Mouse (Mus musculus): ENCODE results near the gene Numb. TPM values are rescaled to one million over a fixed set of nuclear protein-coding genes. Genes with fewer than 3 reads are reported as not detected.

The Numb gene
- total and polyA plus RNA-seq, 3 experiments, result 8.4 to 14.6 TPM; not detected in 1

- H3K27ac ChIP-seq (ENCODE audit: control insufficient read depth, low read depth, low read length), result peak within 1 kb of the TSS; percentile 82
- peaks cover 0 to 32% of the 10 kb centered on the region in 2 experiments; a peak in 2 of 4 replicates for H3K36me3 ChIP-seq (ENCODE audit: control insufficient read depth in 1 of 2, insufficient read depth in 2 of 2, low read length in 2 of 2)
- H3K9me3 ChIP-seq (replicated peaks; ENCODE audit: insufficient read depth, low read length), result no peaks in the 10 kb centered on the region
- peaks cover 2 to 26% of the 10 kb centered on the region in 2 experiments; a peak in 3 of 4 replicates for H3K4me1 ChIP-seq (ENCODE audit: control insufficient read depth in 1 of 2, insufficient read depth in 2 of 2, low read length in 2 of 2)
- H3K27me3 ChIP-seq (ENCODE audit: control insufficient read depth in 1 of 2, insufficient read depth in 2 of 2, low read length in 2 of 2), result no peaks in the 10 kb centered on the region
- peak within 1 kb of the TSS; percentile 70 to 74 for H3K4me3 ChIP-seq (ENCODE audit: control insufficient read depth in 1 of 2, insufficient read depth in 1 of 2, low read depth in 2 of 2, low read length in 2 of 2)
- peak; percentile 90 for DNase-seq (ENCODE audit: low read depth, low spot score)
- H3K79me2 ChIP-seq (ENCODE audit: control insufficient read depth, insufficient read depth, low read length, poor library complexity), result peaks cover 43% of the 10 kb centered on the region
- H3K9ac ChIP-seq (ENCODE audit: control insufficient read depth, low read depth, low read length, poor library complexity, severe bottlenecking), result peak within 1 kb of the TSS; percentile 86
- peak; percentile 86 to 96 for TF ChIP-seq POLR2A (IDR thresholded peaks at IDR 0.05; ENCODE audit: control insufficient read depth in 1 of 2, insufficient read depth in 1 of 2, low read depth in 1 of 2, low read length in 2 of 2, poor library complexity in 1 of 2)
- no peak for TF ChIP-seq UBTF (IDR thresholded peaks at IDR 0.05; ENCODE audit: borderline replicate concordance, insufficient read depth, low read depth, low read length)
- no peak for TF ChIP-seq TAL1 (IDR thresholded peaks at IDR 0.05; ENCODE audit: low read length)
- no peak; the same call in 1 of the 2 replicates for TF ChIP-seq GATA1 (IDR thresholded peaks at IDR 0.05; ENCODE audit: low read depth, low read length)
- TF ChIP-seq ZNF384 (IDR thresholded peaks at IDR 0.05; ENCODE audit: low read depth, low read length), result no peak
- no peak for TF ChIP-seq MYB (IDR thresholded peaks at IDR 0.05; ENCODE audit: low read depth, low read length)
- no peak for TF ChIP-seq POLR2AphosphoS5 (IDR thresholded peaks at IDR 0.05; ENCODE audit: borderline replicate concordance, low read depth, low read length)
- no peak for TF ChIP-seq SMC3 (IDR thresholded peaks at IDR 0.05; ENCODE audit: low read depth, low read length)
- TF ChIP-seq ELF1 (IDR thresholded peaks at IDR 0.05; ENCODE audit: low read depth, low read length), result peak; percentile 83
- no peak for TF ChIP-seq CTCF (IDR thresholded peaks at IDR 0.05 in 2 of 3, conservative IDR thresholded peaks at IDR 0.05 in 1 of 3; ENCODE audit: control insufficient read depth in 1 of 3, insufficient read depth in 1 of 3, low read depth in 2 of 3, low read length in 3 of 3, poor library complexity in 1 of 3, severe bottlenecking in 1 of 3)
- TF ChIP-seq KAT2A (conservative IDR thresholded peaks at IDR 0.05; ENCODE audit: low read depth, low read length), result peak; percentile 52; the same call in 1 of the 2 replicates
- no peak for TF ChIP-seq JUND (IDR thresholded peaks at IDR 0.05; ENCODE audit: low read depth, low read length)
- no peak for TF ChIP-seq CHD1 (IDR thresholded peaks at IDR 0.05; ENCODE audit: low read depth, low read length)
- TF ChIP-seq RCOR1 (IDR thresholded peaks at IDR 0.05; ENCODE audit: low read depth, low read length), result no peak; the same call in none of the 2 replicates
- TF ChIP-seq USF1 (IDR thresholded peaks at IDR 0.05; ENCODE audit: low read depth, low read length), result no peak
- peak in 1 of 2 experiments; percentile 17; a peak in 1 of 4 replicates for TF ChIP-seq EP300 (IDR thresholded peaks at IDR 0.05; ENCODE audit: low read depth in 1 of 2, low read length in 2 of 2)
- no peak; the same call in 1 of the 2 replicates for TF ChIP-seq MAX (IDR thresholded peaks at IDR 0.05; ENCODE audit: low read length)
- no peak for TF ChIP-seq GABPA (IDR thresholded peaks at IDR 0.05; ENCODE audit: low read depth, low read length)
- TF ChIP-seq ETS1 (IDR thresholded peaks at IDR 0.05; ENCODE audit: low read depth, low read length), result no peak
- peak; percentile 89 for TF ChIP-seq HCFC1 (IDR thresholded peaks at IDR 0.05; ENCODE audit: low read depth, low read length)
- TF ChIP-seq NRF1 (IDR thresholded peaks at IDR 0.05; ENCODE audit: insufficient read depth, low read depth, low read length, poor library complexity, severe bottlenecking), result no peak
- peak; percentile 74 for TF ChIP-seq POLR2AphosphoS2 (IDR thresholded peaks at IDR 0.05; ENCODE audit: low read length)
- no peak for TF ChIP-seq RAD21 (IDR thresholded peaks at IDR 0.05; ENCODE audit: low read depth, low read length)
- no peak for TF ChIP-seq MYC (IDR thresholded peaks at IDR 0.05; ENCODE audit: low read depth, low read length)
- no peak; the same call in 1 of the 2 replicates for TF ChIP-seq BHLHE40 (IDR thresholded peaks at IDR 0.05; ENCODE audit: borderline replicate concordance, low read depth, low read length)
- no peak for TF ChIP-seq MAFK (IDR thresholded peaks at IDR 0.05; ENCODE audit: borderline replicate concordance, low read depth, low read length)
- TF ChIP-seq TCF12 (IDR thresholded peaks at IDR 0.05; ENCODE audit: low read depth, low read length), result peak; percentile 62; the same call in 1 of the 2 replicates
- peak; percentile 97 for TF ChIP-seq SIN3A (IDR thresholded peaks at IDR 0.05; ENCODE audit: low read length)
- TF ChIP-seq USF2 (IDR thresholded peaks at IDR 0.05; ENCODE audit: borderline replicate concordance in 1 of 2, insufficient read depth in 1 of 2, low read depth in 1 of 2, low read length in 2 of 2), result no peak
- TF ChIP-seq MAZ (IDR thresholded peaks at IDR 0.05; ENCODE audit: low read depth, low read length), result no peak; the same call in 1 of the 2 replicates
- TF ChIP-seq NELFE (IDR thresholded peaks at IDR 0.05; ENCODE audit: low read depth, low read length), result peak; percentile 92
- no peak for TF ChIP-seq ZC3H11A (IDR thresholded peaks at IDR 0.05; ENCODE audit: low read depth, low read length)
- TF ChIP-seq ZKSCAN1 (IDR thresholded peaks at IDR 0.05; ENCODE audit: low read depth, low read length), result no peak
- TF ChIP-seq MXI1 (IDR thresholded peaks at IDR 0.05; ENCODE audit: low read depth, low read length), result peak; percentile 79
- no peak for TF ChIP-seq CHD2 (IDR thresholded peaks at IDR 0.05; ENCODE audit: low read length)
- TF ChIP-seq TBP (IDR thresholded peaks at IDR 0.05; ENCODE audit: low read depth, low read length), result peak; percentile 78
- TF ChIP-seq MEF2A (IDR thresholded peaks at IDR 0.05; ENCODE audit: extremely low read depth, insufficient replicate concordance, low read depth, low read length, poor library complexity, severe bottlenecking), result no peak
- no peak for TF ChIP-seq ZMIZ1 (IDR thresholded peaks at IDR 0.05; ENCODE audit: low read depth, low read length)
Observed at GRCm38 (mm10) chr12:83950493-83950839, 28.7 kb upstream of the Numb start, which contains the start of gene Riox1. Gene Riox1 (plus strand): TSS chr12:83950608.

All from MEL (cell line).